Mouse (Mus musculus): Measurements from ENCODE around the gene Gm2564.
"Not testable (repeated sequence)": the region's sequence is repeated elsewhere in the genome, so short reads cannot be mapped to it uniquely, and the experiment has no call there.

Gm2564 gene

GRCm38 (mm10) chr4:42629419-42629818 is at the start of gene Gm2564:
Gm2564 (plus strand) TSS chr4:42629719.
- DNase-seq (ENCODE audit: low spot score) = not testable (repeated sequence)

GRCm38 (mm10) chr4:42611895-42612294 is 17.6 kb upstream of the Gm2564 start, which contains the start of gene Gm10591:
Gm10591 (plus strand) TSS chr4:42612195.
- DNase-seq (ENCODE audit: low spot score) = not testable (repeated sequence)

- DNase-seq (ENCODE audit: low spot score) = not testable (repeated sequence)
These were observed 25.4 kb downstream of the Gm2564 start, which contains the start of gene Ccl27b for GRCm38 (mm10) chr4:42654951-42655350. Ccl27b (plus strand) TSS chr4:42655251.

GRCm38 (mm10) chr4:42661793-42662192 is 32.3 kb downstream of the Gm2564 start, which contains the start of gene Il11ra2:
Il11ra2 (minus strand) TSS chr4:42661893.
- DNase-seq (ENCODE audit: low spot score) = not testable (repeated sequence)

GRCm38 (mm10) chr4:42675415-42675814 is 45.9 kb downstream of the Gm2564 start:
- not testable (repeated sequence) for DNase-seq (ENCODE audit: low spot score)

GRCm38 (mm10) chr4:42679365-42679764 is 49.8 kb downstream of the Gm2564 start:
- not testable (repeated sequence) for DNase-seq (ENCODE audit: low spot score)

- DNase-seq (ENCODE audit: low spot score) = not testable (repeated sequence)
These were observed 51.1 kb downstream of the Gm2564 start for GRCm38 (mm10) chr4:42680374-42681356.
